Mouse (Mus musculus) layer of hippocampus, adult 9-10 months (tissue): Measurements from ENCODE around the gene Fry.

Experiments used
- DNase-seq: peaks from one replicate; pipeline ENCODE4 v3.0.0; 2022; ENCODE audit warnings: low spot score

The Fry gene

GRCm38 (mm10) chr5:150118455-150119241 lies at the start of gene Fry:
Gene Fry, plus strand, starts transcription at chr5:150118645.
- DNase-seq: peak; percentile 68

- peak; percentile 21 for DNase-seq
These were observed 48.4 kb upstream of the Fry start for GRCm38 (mm10) chr5:150070086-150070485.

- no peak for DNase-seq
These were observed 46.7 kb upstream of the Fry start for GRCm38 (mm10) chr5:150071738-150072137.

- no peak for DNase-seq
These were observed 38.3 kb upstream of the Fry start for GRCm38 (mm10) chr5:150079866-150080797.

- no peak for DNase-seq
These were observed 35.7 kb upstream of the Fry start for GRCm38 (mm10) chr5:150082696-150083095.

- DNase-seq: no peak
These were observed 35.3 kb upstream of the Fry start for GRCm38 (mm10) chr5:150083190-150083589.

- no peak for DNase-seq
These were observed 20.8 kb upstream of the Fry start for GRCm38 (mm10) chr5:150097620-150098019.

- DNase-seq: no peak
These were observed 19.7 kb upstream of the Fry start for GRCm38 (mm10) chr5:150098754-150099153.

- DNase-seq: no peak
These were observed 16.7 kb upstream of the Fry start for GRCm38 (mm10) chr5:150101789-150102188.

GRCm38 (mm10) chr5:150106358-150106757 lies 12.1 kb upstream of the Fry start:
- no peak for DNase-seq

- no peak for DNase-seq
These were observed 7.2 kb upstream of the Fry start for GRCm38 (mm10) chr5:150111236-150111635.

- no peak for DNase-seq
These were observed 4.4 kb upstream of the Fry start for GRCm38 (mm10) chr5:150114007-150114406.

GRCm38 (mm10) chr5:150114778-150115177 lies 3.7 kb upstream of the Fry start:
- no peak for DNase-seq

GRCm38 (mm10) chr5:150115271-150116092 lies 3.0 kb upstream of the Fry start:
- DNase-seq: no peak

- no peak for DNase-seq
These were observed 2.1 kb upstream of the Fry start for GRCm38 (mm10) chr5:150116216-150116905.

- no peak for DNase-seq
These were observed 1.6 kb upstream of the Fry start for GRCm38 (mm10) chr5:150116906-150117216.

- DNase-seq: no peak
These were observed 356 bp upstream of the Fry start for GRCm38 (mm10) chr5:150118124-150118454.

GRCm38 (mm10) chr5:150120676-150121075 lies 2.2 kb downstream of the Fry start:
- DNase-seq: no peak

GRCm38 (mm10) chr5:150122095-150122494 lies 3.6 kb downstream of the Fry start:
- DNase-seq: no peak

- DNase-seq: no peak
These were observed 4.1 kb downstream of the Fry start for GRCm38 (mm10) chr5:150122571-150122970.

- no peak for DNase-seq
These were observed 7.5 kb downstream of the Fry start for GRCm38 (mm10) chr5:150125920-150126319.

- DNase-seq: no peak
These were observed 10.0 kb downstream of the Fry start for GRCm38 (mm10) chr5:150128432-150128831.
